Mouse (Mus musculus) CD4-positive naive resting alpha-beta T cell, adult 57 days (primary cell): Measurements from ENCODE around the gene Thbs4. TPM values are rescaled to one million over a fixed set of nuclear protein-coding genes. Genes with fewer than 3 reads are reported as not detected.

Experiments used
- total RNA-seq: library from RNA; stranded (reverse); gene quantifications from one replicate; pipeline ENCODE4 v1.2.4, GENCODE M21; 2023

Thbs4 gene
- total RNA-seq: not detected

GRCm38 (mm10) chr13:92794462-92795214, at the start of gene Thbs4:
Gene Thbs4, minus strand, starts transcription at chr13:92794818.

Other genes with a start within 250 kb of the Thbs4 start
- gene Spz1, start 218.6 kb downstream of the Thbs4 start, total RNA-seq: not detected
- gene Serinc5, start 183.7 kb downstream of the Thbs4 start, total RNA-seq: 18.9 TPM
- 12.9 TPM for gene Mtx3, start 49.9 kb upstream of the Thbs4 start, total RNA-seq